Comparison of ENCODE assay signal across 8 mouse cellular contexts in genomic region chr1:95314229-95314555, GRCm38 (mm10). TPM values are rescaled to one million over a fixed set of nuclear protein-coding genes. Genes with fewer than 3 reads are reported as not detected.
DNase-seq lines count a peak whose midpoint lies in the region; ATAC-seq and TF ChIP-seq lines count a peak whose summit lies in the region.

No protein-coding gene starts in this region.

- no peak for TF ChIP-seq CTCF in kidney, postnatal 0 days (IDR thresholded peaks at IDR 0.05; ENCODE audit: low read depth)
- TF ChIP-seq CTCF in G1E (IDR thresholded peaks at IDR 0.05; ENCODE audit: low read depth, low read length), result no peak
- TF ChIP-seq CTCF in cortical plate, adult 2 months (IDR thresholded peaks at IDR 0.05; ENCODE audit: extremely low read depth, insufficient read depth, low read length), result no peak

- H3K4me1 ChIP-seq in kidney, postnatal 0 days (replicated peaks; ENCODE audit: insufficient read depth, low read length), result peaks cover 5% of the 10 kb centered on the region; the same call in 1 of the 2 replicates
- peaks cover 22% of the 10 kb centered on the region for H3K4me1 ChIP-seq in G1E (ENCODE audit: insufficient read depth, low read depth, low read length)
- peaks cover 5% of the 10 kb centered on the region; the same call in 1 of the 2 replicates for H3K4me1 ChIP-seq in cortical plate, adult 2 months (ENCODE audit: control insufficient read depth, insufficient read depth, low read length)

- H3K4me2 ChIP-seq in kidney, postnatal 0 days (ENCODE audit: low read length), result peak overlapping the region; percentile 93

- no peaks in the 10 kb centered on the region for H3K9me3 ChIP-seq in kidney, postnatal 0 days (replicated peaks; ENCODE audit: low read length)
- no peaks in the 10 kb centered on the region for H3K9me3 ChIP-seq in G1E (replicated peaks)

- peak overlapping the region; percentile 93 for H3K9ac ChIP-seq in kidney, postnatal 0 days (ENCODE audit: low read depth, low read length)

- no peak for ATAC-seq in kidney, postnatal 0 days (replicated peaks; ENCODE audit: low FRiP score, low read depth)
- ATAC-seq in G1E (ENCODE audit: extremely low read depth, insufficient number of reproducible peaks, low FRiP score, poor library complexity, severe bottlenecking), result peak; percentile 4
- ATAC-seq in inflammation-experienced regulatory T-cells, adult 6 months, result peak; percentile 18
- ATAC-seq in monocyte, adult 5-6 weeks (replicated peaks; ENCODE audit: insufficient number of reproducible peaks, low FRiP score, low TSS enrichment, poor library complexity, severe bottlenecking), result peak; percentile 38

- no peaks in the 10 kb centered on the region for H3K36me3 ChIP-seq in kidney, postnatal 0 days (ENCODE audit: insufficient read depth, low read length)
- H3K36me3 ChIP-seq in G1E (replicated peaks), result peaks cover 2% of the 10 kb centered on the region

- H3K27ac ChIP-seq in kidney, postnatal 0 days, result peak overlapping the region; percentile 84
- H3K27ac ChIP-seq in cortical plate, adult 2 months (ENCODE audit: insufficient read depth, low read length), result peak overlapping the region; percentile 96

- WGBS in kidney, postnatal 0 days, result 2% methylated on average over 6 of the region's 6 CpGs

- no peak for TF ChIP-seq POLR2A in cortical plate, adult 2 months (IDR thresholded peaks at IDR 0.05; ENCODE audit: extremely low read depth, insufficient read depth, low read length)

- peak overlapping the region; percentile 83 for H3K4me3 ChIP-seq in kidney, postnatal 0 days (replicated peaks; ENCODE audit: low read depth, low read length)
- peak overlapping the region; percentile 89 for H3K4me3 ChIP-seq in G1E (ENCODE audit: low read depth, low read length)
- H3K4me3 ChIP-seq in cortical plate, adult 2 months (ENCODE audit: insufficient read depth, low read length), result peak overlapping the region; percentile 62

- DNase-seq in kidney, postnatal 0 days (ENCODE audit: low spot score), result peak; percentile 24
- no peak for DNase-seq in kidney, postnatal 10 days
- peak; percentile 28 for DNase-seq in G1E (ENCODE audit: low spot score)
- no peak for DNase-seq in spleen, postnatal 10 days (ENCODE audit: low spot score in 2 of 2)
- DNase-seq in layer of hippocampus, postnatal 10 days (ENCODE audit: low spot score in 2 of 2), result no peak

- no peaks in the 10 kb centered on the region for H3K27me3 ChIP-seq in kidney, postnatal 0 days (ENCODE audit: insufficient read depth, low read length)
- H3K27me3 ChIP-seq in G1E (ENCODE audit: insufficient read depth, low read length), result no peaks in the 10 kb centered on the region; the same call in 1 of the 2 replicates

RNA-seq across cellular contexts. Expression of gene Fam174a, which starts 0.8 kb away (rescaled TPM):
- polyA plus RNA-seq in kidney, postnatal 0 days (2015; fragmentation: Nextera tagmentation; extraction: Ambion mirVana), result 43.3 and 47.6 TPM in 2 replicates
- 9.8 and 12.0 TPM in 2 replicates for total RNA-seq in G1E (2014; fragmentation: Nextera tagmentation)
- total RNA-seq in G1E (2017), result 20.9 and 22.8 TPM in 2 replicates
- polyA plus RNA-seq in G1E (2012), result 22.4 and 27.1 TPM in 2 replicates
- 44.9 and 47.6 TPM in 2 replicates for polyA plus RNA-seq in cortical plate, adult 2 months (2012; rRNA removed)
- 1 to 10 TPM; 2.8 to 3.7 (median 3.0) TPM for polyA plus RNA-seq in inflammation-experienced regulatory T-cells, adult 6 months (2017; shearing (Covaris generic))
- 33.5 to 53.2 TPM (median 50.9 TPM) in 3 replicates for total RNA-seq in monocyte, adult 5-6 weeks (2017)
- 10 to 100 TPM; 30.1 to 34.5 TPM for total RNA-seq in layer of hippocampus, postnatal 10 days (2021)

Comparison
In these comparisons a context has a peak if more than half of its experiments do, and no peak if none do; other contexts are left out.
1. DNase-seq: peak in kidney, postnatal 0 days (single experiment) and G1E (single experiment); none in kidney, postnatal 10 days (single experiment), spleen, postnatal 10 days (0 of 2) and layer of hippocampus, postnatal 10 days (0 of 2).
2. Peak in every context shown above with its lines, with median percentiles within 50 percentile points of each other: H3K4me3 ChIP-seq.